Mouse (Mus musculus) liver, embryonic 14.5 days (tissue): ENCODE data around the gene Ttc38.

Source experiments
- CTCF ChIP-seq: IDR thresholded peaks from 2 replicates; pipeline ENCODE4 v1.5.1; 2016; ENCODE audit warnings: antibody characterized with exemption, low read depth, control low read depth
- EP300 ChIP-seq: IDR thresholded peaks from 2 replicates; pipeline ENCODE4 v1.6.1; 2016; ENCODE audit warnings: antibody characterized with exemption, low read depth

DNA sequence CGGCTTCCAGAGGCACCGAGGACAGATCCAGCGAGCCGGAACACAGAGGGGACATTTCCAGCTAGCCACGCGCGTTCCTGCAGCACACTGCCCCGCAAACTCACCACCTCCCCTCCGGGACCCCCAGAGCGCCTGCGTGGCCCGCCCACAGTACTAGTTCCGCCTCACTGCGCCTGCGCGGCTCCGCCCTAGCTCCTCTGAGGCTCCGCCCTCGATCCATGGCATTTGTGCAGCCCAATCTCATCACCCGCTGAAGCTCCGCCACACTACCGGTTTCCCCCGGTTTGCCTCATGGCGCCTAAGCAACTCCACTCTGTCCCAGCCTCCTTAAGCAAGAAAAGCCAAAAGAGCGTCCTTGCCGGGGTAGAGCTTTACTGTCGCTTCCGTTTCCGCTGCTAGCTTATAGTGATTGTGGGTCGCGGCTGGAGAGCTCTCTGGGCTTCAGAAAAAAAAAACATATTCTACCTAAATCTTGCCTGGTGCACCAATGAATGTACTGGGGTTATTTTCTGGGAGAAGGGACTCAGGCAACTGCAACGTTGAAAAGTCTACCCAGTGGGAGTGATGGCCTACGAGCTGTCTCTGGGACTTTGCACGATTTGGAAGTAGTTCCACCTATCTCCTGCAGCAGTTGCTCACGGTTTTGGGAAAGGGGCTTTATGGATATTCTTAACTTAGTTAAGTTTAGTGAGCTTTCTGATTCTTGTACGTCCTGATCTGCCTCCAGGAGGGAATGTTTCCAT is 20.4 kb upstream of the Ttc38 start, which contains the start of gene Cdpf1:
- TF ChIP-seq CTCF (peak; percentile 11; the same call in 1 of the 2 replicates), EP300 (no peak)
